Mouse (Mus musculus) E14TG2a.4 (cell line): Measurements from ENCODE around the gene Ldhc.
A peak's percentile ranks its signal among the peaks of the same experiment; 100 is the strongest.

Experiments used
- H3K27me3 ChIP-seq: 2 replicates; pipeline ENCODE4 v1.6.1; 2014; ENCODE audit warnings: low read length, control low read depth; ENCODE audit not compliant: insufficient read depth
- H3K36me3 ChIP-seq: 2 replicates; pipeline ENCODE4 v1.6.1; 2014; ENCODE audit warnings: low read length, control low read depth; ENCODE audit not compliant: insufficient read depth
- H3K4me1 ChIP-seq: replicated peaks from 2 replicates; pipeline ENCODE4 v1.6.1; 2014; ENCODE audit warnings: low read depth, low read length, control low read depth
- H3K4me3 ChIP-seq: replicated peaks from 2 replicates; pipeline ENCODE4 v1.5.1; 2014; ENCODE audit warnings: mild to moderate bottlenecking, low read length
- H3K9me3 ChIP-seq: 2 replicates; pipeline ENCODE4 v1.6.1; 2014; ENCODE audit warnings: low read length, control low read depth
- CTCF ChIP-seq: conservative IDR thresholded peaks from 2 replicates; pipeline ENCODE4 v1.5.1; 2014; ENCODE audit warnings: low read length
- NANOG ChIP-seq: IDR thresholded peaks from 2 replicates; pipeline ENCODE4 v1.6.1; 2014; ENCODE audit warnings: borderline replicate concordance, low read length, mixed read lengths
- POU5F1 ChIP-seq: IDR thresholded peaks from 2 replicates; pipeline ENCODE4 v1.6.1; 2014; ENCODE audit warnings: low read length, borderline replicate concordance

The Ldhc gene

DNA sequence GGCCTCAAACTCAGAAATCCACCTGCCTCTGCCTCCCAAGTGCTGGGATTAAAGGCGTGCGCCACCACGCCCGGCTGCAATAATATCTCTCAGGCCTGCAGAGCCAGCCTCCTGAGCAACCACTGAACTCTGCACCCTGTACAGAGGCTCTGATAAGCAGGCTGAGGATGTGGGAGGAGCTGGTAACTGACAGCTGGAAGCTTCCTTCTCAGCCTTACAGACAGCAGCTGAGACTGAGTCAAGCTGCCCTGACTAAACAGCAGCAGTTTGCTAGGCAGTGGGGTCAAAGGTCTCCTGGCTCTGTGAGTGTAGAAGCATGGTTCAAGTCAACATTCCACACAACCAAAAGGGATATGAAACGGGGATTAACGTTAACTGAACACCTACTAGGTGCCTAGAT lies 27.7 kb upstream of the Ldhc start:
- no peaks in the 10 kb centered on the region for H3K36me3 ChIP-seq
- no peak overlapping the region for H3K4me3 ChIP-seq
- H3K9me3 ChIP-seq: no peaks in the 10 kb centered on the region
- H3K27me3 ChIP-seq: no peaks in the 10 kb centered on the region
- TF ChIP-seq CTCF (no peak), NANOG (no peak), POU5F1 (no peak)
- peaks cover 61% of the 10 kb centered on the region for H3K4me1 ChIP-seq

DNA sequence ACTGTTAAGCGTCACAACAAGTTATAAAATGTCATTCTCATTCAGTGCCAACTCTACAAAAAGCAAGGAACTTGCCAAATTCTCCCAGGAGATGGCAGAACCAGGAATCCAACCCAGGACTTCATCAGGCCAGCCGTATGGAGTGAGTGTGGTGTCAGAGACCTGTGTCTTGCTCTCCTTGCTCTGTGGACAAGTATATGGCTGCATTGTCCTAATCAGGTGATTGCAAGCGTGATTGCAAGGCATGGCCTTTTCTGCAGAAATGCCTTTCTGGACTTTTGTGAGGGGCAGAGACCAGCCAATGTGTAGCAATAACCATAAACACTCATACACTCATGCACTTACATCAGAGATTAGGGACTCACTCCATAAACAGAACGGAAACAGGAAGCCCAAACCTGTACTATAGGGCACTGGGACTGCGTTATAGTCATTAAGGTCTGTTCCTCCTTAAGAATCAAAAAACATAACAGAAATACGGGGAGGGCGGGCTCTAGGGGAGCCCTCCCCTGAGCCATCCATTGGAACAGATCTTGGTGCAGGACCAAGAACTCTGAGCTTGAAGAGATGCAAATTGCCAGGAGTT lies 27.2 kb upstream of the Ldhc start:
- Histone ChIP-seq H3K27me3 (no peaks in the 10 kb centered on the region), H3K36me3 (no peaks in the 10 kb centered on the region), H3K4me1 (peaks cover 66% of the 10 kb centered on the region), H3K9me3 (no peaks in the 10 kb centered on the region), H3K4me3 (no peak overlapping the region)
- TF ChIP-seq POU5F1 (no peak), CTCF (no peak), NANOG (no peak)

DNA sequence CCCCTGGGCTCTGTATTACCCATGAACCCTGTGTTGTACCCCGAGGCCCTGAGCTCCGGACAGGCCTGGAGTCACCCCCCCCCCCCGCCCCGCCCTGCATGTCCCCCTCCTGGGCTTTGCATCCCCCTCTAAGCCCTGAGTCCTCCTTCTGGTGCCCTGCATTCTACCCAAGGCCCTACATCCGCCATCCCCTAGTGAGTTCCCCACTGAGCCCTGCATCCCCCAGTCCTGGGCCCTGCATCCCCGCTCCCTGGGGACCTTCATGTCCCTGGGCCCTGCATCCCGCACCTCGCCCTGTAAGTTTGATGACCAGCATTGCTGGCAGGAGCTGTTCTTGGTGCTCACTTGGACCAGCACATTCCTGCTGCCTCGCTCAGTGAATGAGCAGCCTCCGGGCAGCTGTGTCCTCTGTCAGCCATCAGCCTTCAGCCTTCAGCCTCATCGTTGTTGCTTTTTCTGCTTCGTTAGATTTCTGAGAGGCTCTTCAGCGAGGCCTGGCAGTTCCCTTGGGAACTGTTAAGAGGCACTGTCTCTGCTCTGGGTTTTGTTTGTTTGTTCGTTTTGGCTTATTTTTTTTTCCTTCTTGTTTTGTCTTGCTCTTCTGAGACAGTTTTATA lies 25.9 kb upstream of the Ldhc start:
- Histone ChIP-seq H3K36me3 (no peaks in the 10 kb centered on the region), H3K4me3 (no peak overlapping the region), H3K27me3 (no peaks in the 10 kb centered on the region), H3K4me1 (peaks cover 74% of the 10 kb centered on the region), H3K9me3 (no peaks in the 10 kb centered on the region)
- TF ChIP-seq NANOG (no peak), CTCF (no peak), POU5F1 (no peak)

GRCm38 (mm10) chr7:46836357-46836756 lies 24.6 kb upstream of the Ldhc start:
- Histone ChIP-seq H3K4me3 (no peak overlapping the region), H3K36me3 (no peaks in the 10 kb centered on the region), H3K27me3 (no peaks in the 10 kb centered on the region), H3K4me1 (peaks cover 75% of the 10 kb centered on the region), H3K9me3 (no peaks in the 10 kb centered on the region)
- TF ChIP-seq NANOG (no peak), CTCF (no peak), POU5F1 (no peak)

GRCm38 (mm10) chr7:46837073-46837472 lies 23.9 kb upstream of the Ldhc start:
- H3K4me1 ChIP-seq: peaks cover 78% of the 10 kb centered on the region
- H3K4me3 ChIP-seq: no peak overlapping the region
- H3K27me3 ChIP-seq: no peaks in the 10 kb centered on the region
- no peak for TF ChIP-seq POU5F1
- no peak for TF ChIP-seq CTCF
- no peak for TF ChIP-seq NANOG
- no peaks in the 10 kb centered on the region for H3K9me3 ChIP-seq
- no peaks in the 10 kb centered on the region for H3K36me3 ChIP-seq

GRCm38 (mm10) chr7:46838104-46838671 lies 22.8 kb upstream of the Ldhc start:
- Histone ChIP-seq H3K9me3 (no peaks in the 10 kb centered on the region), H3K36me3 (no peaks in the 10 kb centered on the region), H3K27me3 (no peaks in the 10 kb centered on the region), H3K4me3 (peak overlapping the region; percentile 58), H3K4me1 (peaks cover 78% of the 10 kb centered on the region)
- TF ChIP-seq NANOG (no peak), CTCF (no peak), POU5F1 (no peak)

DNA sequence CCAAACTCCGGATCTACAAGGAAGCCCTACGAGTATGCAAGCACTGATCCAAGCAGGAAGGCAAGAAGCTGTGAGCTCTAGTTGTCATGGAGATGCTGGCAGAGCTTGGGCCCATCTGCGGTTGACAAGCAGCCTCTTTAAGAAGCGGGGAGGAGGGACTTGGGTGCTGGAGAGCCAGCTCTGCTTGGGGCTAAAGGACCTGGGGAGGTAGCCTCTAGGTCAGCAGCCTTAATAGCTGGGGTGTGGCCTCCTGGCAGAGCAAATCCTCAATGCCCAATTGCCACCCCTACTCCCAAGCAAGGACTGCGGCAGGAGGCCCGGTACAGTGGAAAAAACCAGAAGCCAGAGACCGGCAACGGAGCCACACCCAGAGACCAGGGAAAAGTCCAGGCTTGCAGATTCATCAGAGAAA lies 22.1 kb upstream of the Ldhc start:
- H3K4me1 ChIP-seq: peaks cover 77% of the 10 kb centered on the region
- peak overlapping the region; percentile 58 for H3K4me3 ChIP-seq
- TF ChIP-seq POU5F1 (no peak), CTCF (no peak), NANOG (no peak)
- H3K9me3 ChIP-seq: no peaks in the 10 kb centered on the region
- peaks cover 4% of the 10 kb centered on the region; the same call in 1 of the 2 replicates for H3K27me3 ChIP-seq
- H3K36me3 ChIP-seq: peaks cover 4% of the 10 kb centered on the region; the same call in 1 of the 2 replicates

DNA sequence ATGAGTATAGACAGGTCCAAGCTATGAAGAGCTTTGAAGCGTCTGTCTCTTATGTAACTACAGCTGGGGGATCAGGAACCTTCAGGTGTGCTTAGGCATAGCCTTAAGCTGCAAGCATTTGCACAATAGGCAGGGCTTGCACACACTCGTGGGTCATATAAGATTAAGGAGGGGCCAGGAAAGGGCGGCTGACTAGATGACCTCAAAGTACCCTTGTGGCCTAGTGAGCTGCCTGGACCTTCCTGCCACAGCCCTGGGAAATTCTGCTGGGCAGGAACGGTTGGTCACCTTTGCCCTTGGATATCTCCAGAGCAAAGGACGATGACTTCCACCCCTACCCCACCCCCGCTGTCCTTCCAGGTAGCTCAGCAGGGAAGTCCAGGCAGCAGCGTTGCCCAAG lies 21.6 kb upstream of the Ldhc start:
- Histone ChIP-seq H3K4me3 (peak overlapping the region; percentile 58), H3K27me3 (peaks cover 8% of the 10 kb centered on the region; the same call in 1 of the 2 replicates), H3K4me1 (peaks cover 82% of the 10 kb centered on the region), H3K36me3 (peaks cover 7% of the 10 kb centered on the region), H3K9me3 (no peaks in the 10 kb centered on the region)
- TF ChIP-seq POU5F1 (no peak), NANOG (no peak), CTCF (no peak)
